10 mouse cellular contexts compared by ENCODE assay signal in the genomic region with DNA sequence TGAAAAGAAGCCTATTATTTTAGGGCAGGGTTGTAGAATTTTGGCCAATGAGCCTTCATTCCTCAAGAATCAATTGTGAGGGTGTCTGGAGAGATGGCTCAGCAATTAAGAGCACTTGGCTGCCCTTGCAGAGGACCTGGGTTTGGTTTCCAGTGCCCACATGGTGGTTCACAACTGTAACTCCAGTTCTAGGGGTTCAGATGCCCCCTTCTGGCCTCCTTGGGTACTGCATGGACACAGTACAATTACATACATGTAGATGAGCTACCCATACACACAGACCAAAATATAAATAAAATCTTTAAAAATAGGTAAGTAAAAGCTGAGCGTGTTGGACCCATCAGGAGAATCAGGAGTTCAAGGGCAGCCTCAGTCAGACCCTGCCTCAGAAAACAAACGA. TPM values are rescaled to one million over a fixed set of nuclear protein-coding genes. Genes with fewer than 3 reads are reported as not detected.
A peak's percentile ranks its signal among the peaks of the same experiment; 100 is the strongest.
DNase-seq lines count a peak whose midpoint lies in the region; TF ChIP-seq lines count a peak whose summit lies in the region.
"Had no signal": no experiment of that assay in that cellular context is flagged by ENCODE, and none has a peak within 500 bp of the region (broad histone marks: within the 10 kb centered on the region; RNA-seq: fewer than 3 reads in every experiment).

No protein-coding gene starts in this region.

- no peaks in the 10 kb centered on the region for H3K27me3 ChIP-seq in kidney, adult 2 months (replicated peaks; ENCODE audit: control insufficient read depth, insufficient read depth, low read length)
- H3K27me3 ChIP-seq in hindbrain, embryonic 10.5 days (ENCODE audit: insufficient read depth, poor library complexity, severe bottlenecking) = peaks cover 3% of the 10 kb centered on the region; the same call in 1 of the 2 replicates
- H3K27me3 ChIP-seq: embryonic facial prominence, embryonic 12.5 days had no signal

- no peak for DNase-seq in kidney, adult 2 months
- DNase-seq in kidney, postnatal 10 days = no peak
- peak; percentile 52 for DNase-seq in A20 (ENCODE audit: low read depth, low spot score)
- DNase-seq in ES-CJ7 (ENCODE audit: low read depth, low spot score) = peak; percentile 61
- DNase-seq in induced T-regulatory cell, adult 2 months (ENCODE audit: low read depth) = peak; percentile 68
- DNase-seq in MN1 (ENCODE audit: low spot score) = no peak
- DNase-seq in testis, postnatal 14 days (ENCODE audit: low spot score) = no peak
- no peak for DNase-seq in hindbrain, embryonic 10.5 days (ENCODE audit: low spot score)
- DNase-seq: kidney, adult 18-20 months had no signal

- H3K4me1 ChIP-seq in kidney, adult 2 months (ENCODE audit: control insufficient read depth, insufficient read depth, low read length) = no peaks in the 10 kb centered on the region; the same call in 1 of the 2 replicates
- H3K4me1 ChIP-seq in hindbrain, embryonic 10.5 days (replicated peaks) = peaks cover 12% of the 10 kb centered on the region

- no peak overlapping the region for H3K27ac ChIP-seq in kidney, adult 2 months (ENCODE audit: insufficient read depth, low read depth, low read length)
- no peak overlapping the region for H3K27ac ChIP-seq in hindbrain, embryonic 10.5 days
- H3K27ac ChIP-seq: embryonic facial prominence, embryonic 12.5 days had no signal

- no peak overlapping the region for H3K4me3 ChIP-seq in kidney, adult 2 months (ENCODE audit: insufficient read depth, low read depth, low read length)
- H3K4me3 ChIP-seq in hindbrain, embryonic 10.5 days = no peak overlapping the region
- H3K4me3 ChIP-seq: embryonic facial prominence, embryonic 12.5 days had no signal

- TF ChIP-seq POLR2A in kidney, adult 2 months (IDR thresholded peaks at IDR 0.05; ENCODE audit: low read depth, low read length) = no peak

- no peaks in the 10 kb centered on the region for H3K36me3 ChIP-seq in kidney, adult 2 months (ENCODE audit: control insufficient read depth, insufficient read depth, low read length)
- no peaks in the 10 kb centered on the region for H3K36me3 ChIP-seq in hindbrain, embryonic 10.5 days
- H3K36me3 ChIP-seq: embryonic facial prominence, embryonic 12.5 days had no signal

- peak; percentile 46 for TF ChIP-seq CTCF in kidney, adult 2 months (conservative IDR thresholded peaks at IDR 0.05; ENCODE audit: insufficient read depth, insufficient read length, low read depth, low read length)

- WGBS in kidney, adult 2 months = 91% methylated on average over 2 of the region's 2 CpGs
- WGBS in hindbrain, embryonic 10.5 days = 82% methylated on average over 2 of the region's 2 CpGs

- 0 out of 2 replicates have a peak, but pooled peaks cover 3% of the 10 kb centered on the region for H3K9me3 ChIP-seq in hindbrain, embryonic 10.5 days
- H3K9me3 ChIP-seq: embryonic facial prominence, embryonic 12.5 days had no signal

RNA-seq across cellular contexts. Expression of a gene that starts 21.2 kb away (rescaled TPM):
- polyA plus RNA-seq in kidney, adult 2 months (2012; rRNA removed) = 13.9 and 15.5 TPM in 2 replicates
- polyA plus RNA-seq in hindbrain, embryonic 10.5 days (2016; fragmentation: Nextera tagmentation; extraction: Ambion mirVana) = 16.2 and 16.4 TPM in 2 replicates

RNA-seq across cellular contexts. Expression of a gene that starts 25.2 kb away (rescaled TPM):
- polyA plus RNA-seq in kidney, adult 2 months (2012; rRNA removed) = 100 and 103 TPM in 2 replicates
- polyA plus RNA-seq in hindbrain, embryonic 10.5 days (2016; fragmentation: Nextera tagmentation; extraction: Ambion mirVana) = 0.16 and 0.86 TPM in 2 replicates
- polyA plus RNA-seq: embryonic facial prominence, embryonic 12.5 days had no signal

Comparison
In these comparisons a context has a peak if more than half of its experiments do, and no peak if none do; other contexts are left out.
1. DNase-seq: peak in A20 (single experiment), ES-CJ7 (single experiment) and induced T-regulatory cell, adult 2 months (single experiment); none in kidney, adult 2 months (single experiment), kidney, postnatal 10 days (single experiment), MN1 (single experiment), testis, postnatal 14 days (single experiment) and hindbrain, embryonic 10.5 days (single experiment).
2. RNA of a gene that starts 25.2 kb away (polyA plus RNA-seq): 100 to 103 TPM in kidney, adult 2 months; 0.16 to 0.86 TPM in hindbrain, embryonic 10.5 days; every median in the first group is over 10 times any median in the second.